Mouse (Mus musculus) thymus, postnatal 14 days (tissue): ENCODE measurements around the gene Gm20388.

ENCODE experiments used
- DNase-seq: peaks from one replicate; pipeline ENCODE4 v3.0.0; 2021

Gm20388 gene

GRCm38 (mm10) chr8:121468083-121469071 lies 1557.7 kb downstream of the Gm20388 start:
- no peak for DNase-seq

- DNase-seq = no peak
These were observed 1563.7 kb downstream of the Gm20388 start for GRCm38 (mm10) chr8:121474161-121474897.

- no peak for DNase-seq
These were observed 1564.2 kb downstream of the Gm20388 start for GRCm38 (mm10) chr8:121474898-121475284.

- no peak for DNase-seq
These were observed 1567.4 kb downstream of the Gm20388 start for GRCm38 (mm10) chr8:121477851-121478547.

GRCm38 (mm10) chr8:121479144-121479543 lies 1568.5 kb downstream of the Gm20388 start:
- no peak for DNase-seq

- DNase-seq = no peak
These were observed 1569.9 kb downstream of the Gm20388 start for GRCm38 (mm10) chr8:121480411-121481031.

- DNase-seq = no peak
These were observed 1573.6 kb downstream of the Gm20388 start for GRCm38 (mm10) chr8:121484072-121484782.

- DNase-seq = no peak
These were observed 1581.0 kb downstream of the Gm20388 start for GRCm38 (mm10) chr8:121491633-121492032.

- DNase-seq = no peak
These were observed 1587.0 kb downstream of the Gm20388 start for GRCm38 (mm10) chr8:121497621-121498020.

GRCm38 (mm10) chr8:121511751-121512150 lies 1601.1 kb downstream of the Gm20388 start:
- DNase-seq = no peak

- DNase-seq = peak; percentile 66
These were observed 1602.8 kb downstream of the Gm20388 start for GRCm38 (mm10) chr8:121513429-121513828.

- no peak for DNase-seq
These were observed 1614.6 kb downstream of the Gm20388 start for GRCm38 (mm10) chr8:121525111-121525818.

GRCm38 (mm10) chr8:121526811-121527550 lies 1616.3 kb downstream of the Gm20388 start:
- DNase-seq = no peak

GRCm38 (mm10) chr8:121527751-121528150 lies 1617.1 kb downstream of the Gm20388 start:
- no peak for DNase-seq

- no peak for DNase-seq
These were observed 1618.1 kb downstream of the Gm20388 start for GRCm38 (mm10) chr8:121528790-121529189.

- DNase-seq = no peak
These were observed 1620.0 kb downstream of the Gm20388 start for GRCm38 (mm10) chr8:121530639-121531038.

- DNase-seq = peak; percentile 44
These were observed 1621.7 kb downstream of the Gm20388 start for GRCm38 (mm10) chr8:121532381-121532780.

- DNase-seq = no peak
These were observed 1631.2 kb downstream of the Gm20388 start for GRCm38 (mm10) chr8:121541862-121542261.

GRCm38 (mm10) chr8:121542901-121543300 lies 1632.3 kb downstream of the Gm20388 start:
- DNase-seq = no peak

GRCm38 (mm10) chr8:121544276-121544785 lies 1633.7 kb downstream of the Gm20388 start, which contains the start of gene 1700018B08Rik:
1700018B08Rik (minus strand) TSS chr8:121544320.
- no peak for DNase-seq
